Mouse (Mus musculus) E14TG2a.4 (cell line): ENCODE measurements at regions not wholly inside any gene's neighbourhood (a gene's known extent, or its start where the extent isn't known, plus 50 kb on each side); places are given as distances from the start of the nearest gene placed in this dataset.

Experiments used
- H3K27me3 ChIP-seq: 2 replicates; pipeline ENCODE4 v1.6.1; 2014; ENCODE audit warnings: low read length, control low read depth; ENCODE audit not compliant: insufficient read depth
- H3K36me3 ChIP-seq: 2 replicates; pipeline ENCODE4 v1.6.1; 2014; ENCODE audit warnings: low read length, control low read depth; ENCODE audit not compliant: insufficient read depth
- H3K4me1 ChIP-seq: replicated peaks from 2 replicates; pipeline ENCODE4 v1.6.1; 2014; ENCODE audit warnings: low read depth, low read length, control low read depth
- H3K4me3 ChIP-seq: replicated peaks from 2 replicates; pipeline ENCODE4 v1.5.1; 2014; ENCODE audit warnings: mild to moderate bottlenecking, low read length
- H3K9me3 ChIP-seq: 2 replicates; pipeline ENCODE4 v1.6.1; 2014; ENCODE audit warnings: low read length, control low read depth
- CTCF ChIP-seq: conservative IDR thresholded peaks from 2 replicates; pipeline ENCODE4 v1.5.1; 2014; ENCODE audit warnings: low read length
- NANOG ChIP-seq: IDR thresholded peaks from 2 replicates; pipeline ENCODE4 v1.6.1; 2014; ENCODE audit warnings: borderline replicate concordance, low read length, mixed read lengths
- POU5F1 ChIP-seq: IDR thresholded peaks from 2 replicates; pipeline ENCODE4 v1.6.1; 2014; ENCODE audit warnings: low read length, borderline replicate concordance

GRCm38 (mm10) chr9:41221110-41221790, 59.8 kb upstream of the Ubash3b start:
- H3K36me3 ChIP-seq: 0 out of 2 replicates have a peak, but pooled peaks cover 2% of the 10 kb centered on the region
- peaks cover 7% of the 10 kb centered on the region for H3K27me3 ChIP-seq
- H3K4me1 ChIP-seq: peaks cover 40% of the 10 kb centered on the region
- H3K4me3 ChIP-seq: no peak overlapping the region
- TF ChIP-seq POU5F1 (no peak), CTCF (no peak), NANOG (no peak)
- peaks cover 13% of the 10 kb centered on the region for H3K9me3 ChIP-seq

DNA sequence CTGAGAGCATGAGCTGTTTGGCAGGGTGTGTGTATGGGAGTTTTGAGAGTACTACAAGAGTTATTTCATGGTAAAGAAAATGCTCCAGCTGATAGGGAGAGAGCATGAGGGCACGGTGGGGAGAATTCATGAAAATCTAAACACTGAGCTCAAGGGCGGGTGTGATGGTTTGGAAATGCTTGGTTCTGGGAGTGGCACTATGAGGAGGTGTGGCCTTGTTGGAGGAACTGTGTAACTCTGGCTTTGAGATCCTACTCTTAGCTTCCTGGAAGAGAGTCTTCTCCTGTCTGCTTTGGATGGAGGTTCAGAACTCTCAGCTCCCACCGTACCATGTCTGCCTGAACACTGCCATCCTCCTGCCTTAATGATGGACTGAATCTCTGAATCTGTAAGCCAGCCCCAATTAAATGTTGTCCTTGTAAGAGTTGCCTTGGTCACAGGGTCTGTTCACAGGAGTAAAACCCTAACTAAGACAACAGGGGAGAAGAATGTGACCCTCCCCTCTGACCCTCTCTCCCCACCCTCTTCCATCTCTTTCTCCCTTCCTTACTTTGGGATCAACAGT, 58.7 kb upstream of the Ubash3b start:
- H3K4me1 ChIP-seq: peaks cover 43% of the 10 kb centered on the region
- H3K36me3 ChIP-seq: 0 out of 2 replicates have a peak, but pooled peaks cover 2% of the 10 kb centered on the region
- peaks cover 7% of the 10 kb centered on the region for H3K27me3 ChIP-seq
- H3K4me3 ChIP-seq: no peak overlapping the region
- TF ChIP-seq POU5F1 (no peak), NANOG (no peak), CTCF (no peak)
- peaks cover 13% of the 10 kb centered on the region for H3K9me3 ChIP-seq

DNA sequence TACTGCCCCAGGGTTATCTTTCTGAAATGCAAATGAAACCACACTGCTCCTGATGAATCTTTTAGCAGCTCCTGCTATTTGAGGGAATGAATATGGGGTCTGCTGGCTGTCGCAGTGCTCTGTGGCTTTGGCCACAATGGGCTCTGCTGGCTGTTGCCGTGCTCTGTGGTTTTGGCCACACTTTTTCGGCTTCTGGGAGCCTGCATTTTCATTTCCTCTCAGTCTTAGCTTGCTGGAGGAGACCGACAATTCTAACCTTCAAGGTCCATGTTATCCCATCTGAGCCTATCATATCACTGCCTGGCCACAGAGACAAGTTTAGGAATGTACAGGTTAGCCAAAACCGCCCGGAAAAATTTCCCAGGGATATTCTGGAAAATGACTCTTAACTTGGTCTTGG, 57.2 kb upstream of the Ubash3b start:
- Histone ChIP-seq H3K36me3 (0 out of 2 replicates have a peak, but pooled peaks cover 2% of the 10 kb centered on the region), H3K9me3 (peaks cover 13% of the 10 kb centered on the region), H3K27me3 (peaks cover 7% of the 10 kb centered on the region), H3K4me3 (no peak overlapping the region), H3K4me1 (peaks cover 32% of the 10 kb centered on the region)
- no peak for TF ChIP-seq CTCF
- no peak for TF ChIP-seq POU5F1
- no peak for TF ChIP-seq NANOG

DNA sequence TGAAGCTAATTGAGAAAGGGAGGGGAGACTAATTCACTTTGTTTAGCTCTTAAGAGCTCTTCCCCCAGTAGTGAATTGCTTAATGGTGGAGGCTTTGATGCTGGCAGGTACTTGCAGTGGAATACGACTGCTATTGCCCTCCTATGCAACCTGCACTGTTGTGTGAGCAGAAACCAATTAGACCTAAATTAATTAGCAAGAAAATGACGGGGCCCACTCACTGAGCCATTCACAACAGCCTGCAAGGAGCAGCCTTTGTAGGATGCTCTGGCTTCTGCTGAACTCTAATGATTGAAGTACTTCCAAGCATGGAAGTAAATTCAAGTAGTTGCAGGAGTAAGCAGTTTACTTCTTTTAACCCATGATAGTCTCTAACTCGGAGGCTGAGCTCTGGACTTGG, 54.8 kb upstream of the Ubash3b start:
- 0 out of 2 replicates have a peak, but pooled peaks cover 2% of the 10 kb centered on the region for H3K36me3 ChIP-seq
- H3K27me3 ChIP-seq: no peaks in the 10 kb centered on the region
- TF ChIP-seq CTCF (no peak), POU5F1 (no peak), NANOG (no peak)
- peaks cover 13% of the 10 kb centered on the region for H3K9me3 ChIP-seq
- H3K4me3 ChIP-seq: no peak overlapping the region
- peaks cover 37% of the 10 kb centered on the region for H3K4me1 ChIP-seq

DNA sequence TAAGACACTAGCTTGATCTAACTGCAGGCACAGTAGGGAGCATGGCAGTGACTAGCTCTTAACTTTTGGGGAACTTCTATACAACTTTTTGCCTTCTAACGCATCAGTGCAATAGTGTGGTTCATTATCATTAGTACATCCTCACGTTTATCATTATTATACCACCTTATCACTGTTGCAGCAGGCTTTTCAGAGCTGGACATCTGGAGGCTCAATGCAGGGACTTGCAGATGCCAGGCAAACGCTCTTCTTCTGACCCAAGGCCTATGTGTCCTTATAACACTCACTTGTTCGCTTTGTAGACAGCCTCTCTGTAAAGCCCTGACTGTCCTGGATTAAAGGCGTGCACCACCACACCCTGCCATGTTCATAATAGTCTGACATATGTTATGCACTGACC, 53.5 kb upstream of the Ubash3b start:
- Histone ChIP-seq H3K4me1 (peaks cover 35% of the 10 kb centered on the region), H3K27me3 (no peaks in the 10 kb centered on the region), H3K4me3 (no peak overlapping the region), H3K36me3 (0 out of 2 replicates have a peak, but pooled peaks cover 2% of the 10 kb centered on the region), H3K9me3 (peaks cover 13% of the 10 kb centered on the region)
- TF ChIP-seq POU5F1: no peak
- TF ChIP-seq NANOG: no peak
- TF ChIP-seq CTCF: no peak

GRCm38 (mm10) chr9:41212943-41213529, 51.5 kb upstream of the Ubash3b start:
- TF ChIP-seq NANOG (no peak), CTCF (no peak), POU5F1 (no peak)
- Histone ChIP-seq H3K4me1 (peaks cover 30% of the 10 kb centered on the region), H3K27me3 (no peaks in the 10 kb centered on the region), H3K9me3 (peaks cover 4% of the 10 kb centered on the region), H3K4me3 (no peak overlapping the region), H3K36me3 (no peaks in the 10 kb centered on the region)

GRCm38 (mm10) chr9:41212303-41212901, 50.9 kb upstream of the Ubash3b start:
- Histone ChIP-seq H3K9me3 (0 out of 2 replicates have a peak, but pooled peaks cover 2% of the 10 kb centered on the region), H3K36me3 (no peaks in the 10 kb centered on the region), H3K4me3 (no peak overlapping the region), H3K4me1 (peaks cover 30% of the 10 kb centered on the region), H3K27me3 (no peaks in the 10 kb centered on the region)
- TF ChIP-seq POU5F1: no peak
- no peak for TF ChIP-seq NANOG
- no peak for TF ChIP-seq CTCF

- no peak for TF ChIP-seq NANOG
- no peak for TF ChIP-seq CTCF
- TF ChIP-seq POU5F1: no peak
- peaks cover 31% of the 10 kb centered on the region for H3K4me1 ChIP-seq
- no peaks in the 10 kb centered on the region for H3K36me3 ChIP-seq
- no peak overlapping the region for H3K4me3 ChIP-seq
- H3K9me3 ChIP-seq: no peaks in the 10 kb centered on the region
- H3K27me3 ChIP-seq: no peaks in the 10 kb centered on the region
These were observed 50.4 kb upstream of the Ubash3b start for GRCm38 (mm10) chr9:41211865-41212302.
